Mouse (Mus musculus) testis, adult 2 months (tissue): ENCODE results near the gene Fkbp11.

Experiments
- CTCF ChIP-seq: fragments of 200-500 bp; IDR thresholded peaks from 2 replicates; pipeline ENCODE4 v1.5.1; 2012; ENCODE audit warnings: low read depth, mild to moderate bottlenecking, inconsistent platforms, low read length, moderate library complexity; ENCODE audit not compliant: control insufficient read depth, insufficient read depth, insufficient replicate concordance
- POLR2A ChIP-seq: fragments of 200-500 bp; IDR thresholded peaks from 2 replicates; pipeline ENCODE4 v1.6.1; 2012; ENCODE audit warnings: low read depth, mild to moderate bottlenecking, inconsistent platforms, low read length, moderate library complexity; ENCODE audit not compliant: control insufficient read depth

DNA sequence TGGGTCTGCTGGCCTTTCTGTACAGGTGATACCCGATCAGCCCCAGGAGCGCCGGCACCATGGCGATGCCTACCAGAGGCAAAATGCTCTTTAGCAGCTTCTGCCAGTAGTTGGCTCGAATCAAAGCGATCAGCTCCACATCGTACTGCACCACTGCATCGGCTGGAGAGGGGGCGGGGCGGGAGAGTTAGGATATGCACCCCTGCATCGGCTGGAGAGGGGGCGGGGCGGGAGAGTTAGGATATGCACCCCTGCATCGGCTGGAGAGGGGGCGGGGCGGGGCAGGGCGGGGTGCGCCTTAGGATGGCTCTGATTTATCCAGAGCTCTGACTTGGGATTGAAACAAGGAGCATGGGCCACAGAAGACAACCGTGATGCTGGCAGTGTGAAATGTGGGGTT is 3.6 kb downstream of the Fkbp11 start:
- TF ChIP-seq CTCF, result no peak
- no peak for TF ChIP-seq POLR2A
